Mouse (Mus musculus): ENCODE data around the gene Sox30.

GRCm38 (mm10) chr11:46062993-46063731 is 83.1 kb downstream of the Sox30 start:
- 0 out of 2 replicates have a peak, but pooled peaks have one; percentile 56 for TF ChIP-seq CEBPB (IDR thresholded peaks at IDR 0.05; ENCODE audit: insufficient read depth, poor library complexity, severe bottlenecking)
- no peak for TF ChIP-seq POLR2A (IDR thresholded peaks at IDR 0.05; ENCODE audit: insufficient read length, low read depth)
- no peak for TF ChIP-seq SRF (IDR thresholded peaks at IDR 0.05; ENCODE audit: control insufficient read depth, insufficient read length, low read depth)
- no peak for TF ChIP-seq TCF12 (IDR thresholded peaks at IDR 0.05; ENCODE audit: insufficient read depth, poor library complexity, severe bottlenecking)

Measured in myocyte (in vitro differentiated cells).